Mouse (Mus musculus): ENCODE data around the gene Maml2. TPM values are rescaled to one million over a fixed set of nuclear protein-coding genes. Genes with fewer than 3 reads are reported as not detected.

Maml2 gene
- polyA plus RNA-seq, 1 experiment from 2014 or later = 3.1 TPM

GRCm38 (mm10) chr9:13536419-13537261, 238.9 kb downstream of the Maml2 start:
- peaks cover 5% of the 10 kb centered on the region; the same call in 1 of the 2 replicates for H3K9me3 ChIP-seq (ENCODE audit: control insufficient read depth)
- no peaks in the 10 kb centered on the region for H3K36me3 ChIP-seq (ENCODE audit: control insufficient read depth, insufficient read depth)
- TF ChIP-seq CTCF (IDR thresholded peaks at IDR 0.05; ENCODE audit: low read depth) = no peak
- H3K27me3 ChIP-seq (replicated peaks; ENCODE audit: control insufficient read depth, insufficient read depth, low read length) = no peaks in the 10 kb centered on the region
- ATAC-seq = no peak
- WGBS = 43% methylated on average over 12 of the region's 12 CpGs
- H3K9ac ChIP-seq (ENCODE audit: low read depth, low read length) = no peak overlapping the region
- H3K4me2 ChIP-seq (replicated peaks; ENCODE audit: low read depth) = no peak overlapping the region; the same call in 1 of the 2 replicates
- H3K4me3 ChIP-seq (ENCODE audit: low read depth, low read length) = no peak overlapping the region
- no peaks in the 10 kb centered on the region for H3K4me1 ChIP-seq (replicated peaks; ENCODE audit: control insufficient read depth, insufficient read depth, low read length)
- H3K27ac ChIP-seq (ENCODE audit: low read depth, low read length) = no peak overlapping the region

GRCm38 (mm10) chr9:13538200-13538599, 240.4 kb downstream of the Maml2 start:
- WGBS = 75% methylated on average over 7 of the region's 7 CpGs
- peaks cover 5% of the 10 kb centered on the region; the same call in 1 of the 2 replicates for H3K9me3 ChIP-seq (ENCODE audit: control insufficient read depth)

GRCm38 (mm10) chr9:13539535-13539934, 241.8 kb downstream of the Maml2 start:
- 64% methylated on average over 4 of the region's 4 CpGs for WGBS
- no peak overlapping the region for H3K4me3 ChIP-seq (ENCODE audit: low read depth, low read length)
- no peak for ATAC-seq
- no peak overlapping the region for H3K4me2 ChIP-seq (replicated peaks; ENCODE audit: low read depth)
- H3K9me3 ChIP-seq (ENCODE audit: control insufficient read depth) = no peaks in the 10 kb centered on the region
- no peaks in the 10 kb centered on the region for H3K36me3 ChIP-seq (ENCODE audit: control insufficient read depth, insufficient read depth)
- TF ChIP-seq CTCF (IDR thresholded peaks at IDR 0.05; ENCODE audit: low read depth) = no peak
- H3K27me3 ChIP-seq (replicated peaks; ENCODE audit: control insufficient read depth, insufficient read depth, low read length) = no peaks in the 10 kb centered on the region
- H3K4me1 ChIP-seq (replicated peaks; ENCODE audit: control insufficient read depth, insufficient read depth, low read length) = no peaks in the 10 kb centered on the region
- H3K27ac ChIP-seq (ENCODE audit: low read depth, low read length) = no peak overlapping the region
- H3K9ac ChIP-seq (ENCODE audit: low read depth, low read length) = no peak overlapping the region

More at GRCm38 (mm10) chr9:13538200-13538599, 240.4 kb downstream of the Maml2 start:
- Histone ChIP-seq H3K4me3 (ENCODE audit: low read depth, low read length) (no peak overlapping the region), H3K4me2 (replicated peaks; ENCODE audit: low read depth) (no peak overlapping the region), H3K36me3 (ENCODE audit: control insufficient read depth, insufficient read depth) (no peaks in the 10 kb centered on the region), H3K4me1 (replicated peaks; ENCODE audit: control insufficient read depth, insufficient read depth, low read length) (no peaks in the 10 kb centered on the region), H3K27me3 (replicated peaks; ENCODE audit: control insufficient read depth, insufficient read depth, low read length) (no peaks in the 10 kb centered on the region), H3K27ac (ENCODE audit: low read depth, low read length) (no peak overlapping the region), H3K9ac (ENCODE audit: low read depth, low read length) (no peak overlapping the region)
- ATAC-seq = no peak
- TF ChIP-seq CTCF (IDR thresholded peaks at IDR 0.05; ENCODE audit: low read depth) = no peak

GRCm38 (mm10) chr9:13540227-13540626, 242.5 kb downstream of the Maml2 start:
- 89% methylated on average over 2 of the region's 2 CpGs for WGBS
- no peak for ATAC-seq
- no peak for TF ChIP-seq CTCF (IDR thresholded peaks at IDR 0.05; ENCODE audit: low read depth)
- Histone ChIP-seq H3K9me3 (ENCODE audit: control insufficient read depth) (no peaks in the 10 kb centered on the region), H3K9ac (ENCODE audit: low read depth, low read length) (no peak overlapping the region), H3K36me3 (ENCODE audit: control insufficient read depth, insufficient read depth) (no peaks in the 10 kb centered on the region), H3K4me2 (replicated peaks; ENCODE audit: low read depth) (no peak overlapping the region), H3K27ac (ENCODE audit: low read depth, low read length) (no peak overlapping the region), H3K4me3 (ENCODE audit: low read depth, low read length) (no peak overlapping the region), H3K27me3 (replicated peaks; ENCODE audit: control insufficient read depth, insufficient read depth, low read length) (no peaks in the 10 kb centered on the region), H3K4me1 (replicated peaks; ENCODE audit: control insufficient read depth, insufficient read depth, low read length) (no peaks in the 10 kb centered on the region)

GRCm38 (mm10) chr9:13540781-13541180, 243.0 kb downstream of the Maml2 start:
- WGBS = 35% methylated on average over 6 of the region's 6 CpGs
- Histone ChIP-seq H3K27me3 (replicated peaks; ENCODE audit: control insufficient read depth, insufficient read depth, low read length) (no peaks in the 10 kb centered on the region), H3K9ac (ENCODE audit: low read depth, low read length) (no peak overlapping the region), H3K27ac (ENCODE audit: low read depth, low read length) (no peak overlapping the region), H3K4me2 (replicated peaks; ENCODE audit: low read depth) (no peak overlapping the region), H3K4me1 (replicated peaks; ENCODE audit: control insufficient read depth, insufficient read depth, low read length) (no peaks in the 10 kb centered on the region), H3K9me3 (ENCODE audit: control insufficient read depth) (no peaks in the 10 kb centered on the region), H3K4me3 (ENCODE audit: low read depth, low read length) (no peak overlapping the region), H3K36me3 (ENCODE audit: control insufficient read depth, insufficient read depth) (no peaks in the 10 kb centered on the region)
- TF ChIP-seq CTCF (IDR thresholded peaks at IDR 0.05; ENCODE audit: low read depth) = no peak
- no peak for ATAC-seq

GRCm38 (mm10) chr9:13543167-13543566, 245.4 kb downstream of the Maml2 start:
- Histone ChIP-seq H3K4me1 (replicated peaks; ENCODE audit: control insufficient read depth, insufficient read depth, low read length) (no peaks in the 10 kb centered on the region), H3K36me3 (ENCODE audit: control insufficient read depth, insufficient read depth) (no peaks in the 10 kb centered on the region), H3K27ac (ENCODE audit: low read depth, low read length) (no peak overlapping the region), H3K9ac (ENCODE audit: low read depth, low read length) (no peak overlapping the region), H3K4me3 (ENCODE audit: low read depth, low read length) (no peak overlapping the region), H3K27me3 (replicated peaks; ENCODE audit: control insufficient read depth, insufficient read depth, low read length) (no peaks in the 10 kb centered on the region), H3K4me2 (replicated peaks; ENCODE audit: low read depth) (no peak overlapping the region), H3K9me3 (ENCODE audit: control insufficient read depth) (no peaks in the 10 kb centered on the region)
- no peak for ATAC-seq
- TF ChIP-seq CTCF (IDR thresholded peaks at IDR 0.05; ENCODE audit: low read depth) = no peak
- WGBS = 67% methylated on average over 8 of the region's 8 CpGs

Measured in intestine, postnatal 0 days (tissue).